Mouse (Mus musculus): ENCODE measurements around the gene Atp7b.

DNA sequence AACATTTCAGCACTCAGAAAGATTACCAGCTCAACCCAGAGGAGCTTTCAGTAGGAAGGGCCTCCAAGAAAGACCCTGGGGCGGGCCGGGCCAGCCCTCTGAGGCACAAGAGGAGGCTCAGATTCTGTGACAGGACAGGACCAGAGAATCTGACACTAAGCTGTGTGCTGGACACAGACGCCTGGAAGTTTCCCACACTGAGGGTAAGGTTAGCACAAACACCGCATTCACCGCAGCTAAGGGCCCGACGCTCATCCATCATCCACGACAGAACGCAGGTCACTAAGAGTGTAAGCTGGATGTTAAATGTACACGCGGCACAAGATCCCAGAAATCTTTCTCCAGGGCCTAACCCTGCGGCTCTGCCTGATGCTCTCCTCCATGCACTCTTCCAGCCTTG is 16.4 kb downstream of the Atp7b start:
- TF ChIP-seq POLR2A (IDR thresholded peaks at IDR 0.05; ENCODE audit: low read depth, low read length) (no peak), CTCF (IDR thresholded peaks at IDR 0.05; ENCODE audit: borderline replicate concordance, insufficient read depth, low read length) (no peak)

Data from embryonic fibroblast, embryonic 13.5 days (primary cell).